Mouse (Mus musculus) neural tube, embryonic 10.5 days (tissue): ENCODE data around the gene Farp1.
"Not testable (repeated sequence)": the region's sequence is repeated elsewhere in the genome, so short reads cannot be mapped to it uniquely, and the experiment has no call there.

Experiments
- DNase-seq: peaks from one replicate; pipeline ENCODE4 v3.0.0-alpha.2; 2017; ENCODE audit warnings: low spot score; ENCODE audit errors: extremely low spot score

Gene Farp1

GRCm38 (mm10) chr14:121181798-121182197, 146.8 kb downstream of the Farp1 start:
- DNase-seq = no peak

GRCm38 (mm10) chr14:121182967-121183366, 148.0 kb downstream of the Farp1 start:
- DNase-seq = no peak

DNA sequence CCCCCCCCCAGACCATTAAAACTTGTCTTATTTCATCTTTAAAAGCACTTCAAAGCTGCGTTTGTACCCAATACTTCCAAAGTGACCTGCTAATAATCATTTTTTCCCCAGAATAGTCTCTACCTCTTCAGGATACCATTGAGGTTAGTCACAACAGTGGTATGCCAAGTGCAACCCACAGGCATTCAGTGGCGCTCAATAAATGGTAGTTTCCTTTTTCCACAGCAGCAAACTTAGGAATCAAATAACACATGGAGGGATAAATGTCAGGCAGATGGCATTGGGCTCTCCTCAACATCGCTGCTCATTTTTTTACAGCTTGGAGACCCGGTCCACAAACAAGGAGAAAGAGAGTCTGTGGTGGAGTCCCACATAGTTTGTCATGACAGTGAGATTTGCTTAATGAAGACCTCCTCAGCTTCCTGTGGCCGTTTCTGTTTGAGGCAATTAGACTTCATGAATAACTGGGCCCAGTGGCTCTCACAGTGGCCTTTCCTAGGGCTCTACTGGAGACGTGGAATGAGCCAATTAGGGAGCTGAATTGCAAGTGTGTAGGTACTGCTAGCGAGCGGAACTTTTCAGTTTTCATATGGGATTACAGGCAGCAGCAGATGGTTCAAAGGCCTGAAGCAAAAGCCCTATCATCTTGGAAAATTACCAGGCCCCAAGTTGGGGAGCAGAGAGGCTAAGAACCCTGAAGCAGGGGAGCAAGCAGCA, 148.6 kb downstream of the Farp1 start:
- DNase-seq = no peak

DNA sequence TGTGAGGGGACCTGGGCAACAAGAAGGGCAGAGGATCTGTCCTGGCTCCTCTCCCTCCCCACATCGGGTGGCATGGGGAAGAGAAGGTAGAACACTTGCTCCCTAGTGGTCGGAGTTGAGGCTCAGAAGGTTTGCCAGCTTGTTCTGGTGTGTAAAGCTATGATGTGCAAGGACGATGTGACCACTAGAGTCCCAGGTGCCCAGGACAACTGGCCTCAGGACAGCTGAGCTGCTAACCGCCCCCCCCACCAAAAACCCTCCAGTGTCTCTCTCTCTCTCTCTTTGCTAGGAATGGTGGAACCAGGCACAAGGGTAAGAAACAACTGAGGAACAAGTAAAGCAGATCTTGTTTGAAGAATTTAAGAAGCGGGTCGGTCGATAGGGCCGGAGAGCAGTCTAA, 149.4 kb downstream of the Farp1 start:
- no peak for DNase-seq

DNA sequence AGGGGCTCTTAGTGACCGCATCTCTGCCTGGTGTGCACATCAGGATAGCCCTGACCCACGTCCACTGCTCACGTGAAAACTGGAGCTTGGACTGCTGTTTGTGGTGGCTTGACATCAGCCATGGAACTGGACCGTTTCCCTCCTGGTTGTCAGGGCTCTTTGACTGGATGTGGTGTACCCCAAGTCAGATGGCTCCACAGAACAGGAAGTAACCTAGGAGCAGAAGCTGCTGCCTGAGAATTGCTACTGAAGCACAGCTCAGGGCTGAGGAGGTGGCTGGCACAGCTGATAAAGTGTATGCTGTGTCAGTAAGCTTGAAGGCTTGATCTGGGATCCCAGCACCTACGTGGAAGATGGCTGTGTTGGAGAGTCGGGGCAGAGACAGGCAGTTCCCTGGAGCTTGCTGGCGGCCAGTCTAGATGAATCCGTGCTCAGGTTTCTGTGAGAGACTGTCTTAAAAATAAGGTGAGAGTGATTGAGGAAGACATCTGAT, 151.4 kb downstream of the Farp1 start:
- DNase-seq = no peak

DNA sequence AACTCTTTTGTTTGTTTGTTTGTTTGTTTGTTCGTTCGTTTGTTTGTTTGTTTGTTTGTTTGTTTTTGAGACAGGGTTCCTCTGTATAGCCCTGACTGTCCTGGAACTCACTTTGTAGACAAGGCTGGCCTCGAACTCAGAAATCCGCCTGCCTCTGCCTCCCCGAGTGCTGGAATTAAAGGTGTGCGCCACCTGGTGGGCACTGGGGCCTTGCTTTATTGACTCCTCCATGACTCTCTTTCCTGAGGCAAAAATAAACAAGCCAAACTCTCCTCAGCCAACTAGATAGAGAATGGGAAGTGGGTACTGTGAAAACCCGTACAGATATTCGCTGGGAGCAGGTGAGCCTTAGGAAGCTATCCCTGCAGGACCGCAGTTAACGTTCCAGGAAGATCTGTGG, 154.8 kb downstream of the Farp1 start:
- DNase-seq = not testable (repeated sequence)

DNA sequence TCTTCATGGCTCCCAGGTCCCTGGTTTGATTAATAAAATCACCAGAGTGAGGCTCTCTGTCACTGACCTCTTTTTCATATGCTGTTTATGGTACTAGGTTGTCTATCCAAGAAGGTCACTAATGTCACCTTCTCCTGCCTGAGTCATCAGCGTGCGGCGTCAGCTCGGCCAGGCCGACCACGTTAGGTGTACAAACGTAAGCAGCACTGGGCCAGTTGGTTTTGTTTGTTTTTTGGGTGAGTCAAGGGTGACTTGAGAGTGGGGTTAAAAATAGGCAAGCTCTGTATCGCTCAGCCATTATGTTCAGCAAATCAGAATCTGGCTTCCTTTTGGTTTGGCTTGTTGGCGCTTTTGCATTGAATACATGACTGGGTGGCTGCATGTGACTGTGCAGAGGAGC, 155.4 kb downstream of the Farp1 start:
- DNase-seq = no peak

DNA sequence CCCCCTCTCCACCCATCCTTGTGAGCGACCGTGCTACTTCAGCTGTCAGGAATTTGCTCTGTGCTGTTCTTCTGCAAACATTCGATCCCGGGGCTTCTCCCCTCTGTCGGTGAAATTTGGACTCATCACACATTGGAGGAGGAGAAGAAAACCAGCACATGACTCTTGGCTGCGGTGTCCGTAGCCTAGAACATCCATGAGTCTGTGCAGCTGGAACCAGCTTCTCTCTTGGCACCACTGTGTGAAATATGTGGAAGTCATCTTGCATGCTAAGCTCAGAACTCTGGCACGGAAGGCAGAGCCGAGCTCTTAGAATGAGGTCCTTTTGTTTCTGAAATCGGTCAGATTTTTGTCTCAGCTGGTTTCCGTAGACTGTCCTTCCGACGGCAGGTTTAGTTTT, 156.7 kb downstream of the Farp1 start:
- DNase-seq = no peak

DNA sequence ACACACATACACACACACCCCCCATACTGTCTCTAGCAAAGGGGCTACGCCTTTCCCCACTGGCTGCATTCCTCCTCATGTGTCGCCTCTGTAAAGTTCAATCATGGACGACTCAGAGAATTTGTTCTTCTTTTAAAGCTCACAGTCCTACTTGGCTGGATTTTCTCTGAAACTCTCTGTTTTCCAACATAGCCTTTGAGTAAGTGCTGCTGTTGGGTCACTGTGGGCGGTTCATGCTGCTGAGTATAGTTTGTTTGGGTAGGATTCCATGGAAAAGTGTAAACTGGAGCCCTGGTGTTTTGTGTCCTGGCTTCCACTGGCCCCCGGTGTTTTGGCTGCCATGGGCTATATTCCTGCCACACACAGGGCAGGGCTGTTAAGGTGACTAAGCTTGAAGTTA, 157.4 kb downstream of the Farp1 start:
- no peak for DNase-seq

DNA sequence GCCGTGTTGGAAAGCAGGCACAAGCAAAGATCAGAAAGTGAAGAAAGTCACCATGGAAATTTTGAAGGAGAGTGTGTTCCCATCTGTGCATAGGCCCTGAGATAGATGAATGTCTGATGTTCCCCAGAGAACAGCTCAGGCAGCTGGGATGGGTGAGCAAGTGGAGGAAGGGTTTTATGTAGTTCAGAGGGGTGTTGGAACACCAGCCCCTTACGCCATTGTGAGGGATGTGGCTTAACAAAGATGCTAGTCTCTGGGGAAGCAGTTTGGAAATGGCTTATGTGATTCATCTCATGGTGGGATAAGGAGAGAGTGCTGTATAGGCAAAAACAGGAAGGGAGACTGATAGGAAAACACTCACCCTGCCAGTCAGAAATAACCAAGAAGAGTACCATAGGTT, 159.0 kb downstream of the Farp1 start:
- DNase-seq = no peak

DNA sequence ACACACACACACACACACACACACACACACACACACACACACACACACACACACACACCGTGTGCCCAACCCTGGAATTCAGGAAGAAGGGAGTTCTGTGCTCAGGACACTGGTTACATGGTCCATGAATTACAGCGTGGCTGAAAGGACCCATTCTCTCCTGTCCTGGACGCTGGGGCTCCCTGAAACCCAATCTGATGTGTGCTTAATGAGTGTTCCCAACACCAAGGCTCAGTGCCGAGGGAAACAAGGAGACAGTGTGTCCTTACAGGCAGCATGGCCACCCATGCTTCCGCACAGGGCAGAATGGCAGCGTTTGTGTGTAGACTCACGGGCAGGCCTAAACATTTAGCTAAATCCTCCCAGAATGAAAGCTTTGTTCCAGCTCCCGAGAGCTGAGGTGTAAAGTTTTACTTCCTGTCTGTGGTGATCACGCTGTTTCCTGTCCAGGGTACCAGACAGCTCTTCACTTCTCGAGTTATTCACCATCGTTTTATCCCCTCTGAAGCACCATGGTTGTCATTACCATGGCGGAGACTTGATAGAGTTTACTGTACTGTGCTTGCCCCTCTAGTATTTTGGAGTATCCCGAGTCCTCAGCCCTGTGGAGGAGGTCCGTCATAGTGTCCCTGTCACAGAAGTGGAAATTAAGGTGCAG, 164.0 kb downstream of the Farp1 start:
- peak; percentile 34 for DNase-seq

DNA sequence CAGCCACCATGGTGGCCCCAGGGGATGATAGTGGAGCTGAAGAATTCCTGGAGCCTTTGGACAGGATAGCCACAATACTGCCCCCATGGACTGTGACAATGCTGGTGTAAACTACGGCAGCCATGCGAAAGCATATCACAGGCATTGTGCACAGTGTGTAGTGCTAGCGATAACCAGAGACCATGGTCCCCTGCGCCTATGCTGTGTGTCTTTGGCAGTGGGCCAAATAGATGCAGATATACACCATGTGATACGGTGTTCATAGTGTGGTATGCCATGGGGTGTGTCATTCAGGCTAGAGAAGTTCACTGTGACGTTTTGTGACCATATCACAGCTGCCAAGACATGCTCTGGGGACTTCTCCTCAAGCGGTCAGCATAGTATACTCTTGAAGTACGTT, 164.8 kb downstream of the Farp1 start:
- no peak for DNase-seq

GRCm38 (mm10) chr14:121200353-121200752, 165.4 kb downstream of the Farp1 start:
- DNase-seq = no peak

GRCm38 (mm10) chr14:121201178-121201577, 166.2 kb downstream of the Farp1 start:
- DNase-seq = no peak

GRCm38 (mm10) chr14:121205459-121205858, 170.5 kb downstream of the Farp1 start:
- DNase-seq = no peak

DNA sequence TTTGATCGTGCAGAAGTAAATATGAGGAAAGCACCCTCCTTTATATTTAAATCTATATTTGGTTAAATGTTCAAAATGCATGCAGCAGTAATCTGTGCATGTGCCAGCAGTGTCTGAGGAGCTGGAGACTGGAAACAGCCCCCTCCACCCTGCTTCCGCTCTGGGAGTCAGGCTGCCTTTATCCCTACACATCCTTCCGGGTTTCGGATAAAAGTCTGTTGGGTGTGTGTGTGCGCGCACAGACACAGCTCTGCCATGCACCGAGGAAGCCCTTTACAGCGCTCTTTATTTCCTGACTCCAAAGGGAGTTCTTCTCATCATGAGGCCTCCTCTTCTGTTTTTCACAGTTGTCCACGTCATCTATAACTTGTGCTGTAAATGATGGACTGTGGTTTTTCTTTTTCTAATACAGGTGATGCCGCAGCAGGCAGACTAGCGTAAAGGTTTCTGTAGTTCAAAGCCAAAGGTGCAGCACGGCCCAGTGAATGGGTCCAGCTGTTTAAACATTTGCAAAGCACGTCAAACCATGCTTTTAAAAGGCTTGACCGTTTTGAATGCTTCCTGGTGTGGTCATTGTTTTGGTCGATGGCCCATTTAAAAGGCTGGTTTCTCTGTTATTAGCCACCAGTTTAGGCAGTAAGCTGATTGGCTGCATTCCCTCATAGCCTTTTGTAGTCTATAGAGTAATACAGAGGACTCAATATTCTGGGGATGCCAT, 172.6 kb downstream of the Farp1 start:
- DNase-seq = no peak

DNA sequence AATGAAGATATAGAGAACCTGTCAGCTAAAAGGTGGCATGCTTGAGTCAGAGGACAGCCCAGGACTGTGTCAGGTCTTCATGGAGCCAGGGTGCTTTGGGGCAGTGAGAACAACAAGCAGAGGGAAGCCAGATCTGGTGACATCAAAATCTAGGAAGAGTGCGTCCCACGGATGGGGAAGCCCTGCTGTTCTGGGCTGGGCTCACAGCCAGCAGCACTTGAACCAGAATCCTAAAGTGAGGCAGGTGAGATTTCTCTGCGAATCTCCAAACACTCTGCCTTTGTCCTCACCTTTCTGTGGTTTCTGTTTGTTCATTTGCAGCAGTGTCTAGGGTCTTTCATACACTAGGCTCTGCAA, 173.1 kb downstream of the Farp1 start:
- DNase-seq = no peak

- no peak for DNase-seq
These were observed 175.3 kb downstream of the Farp1 start for GRCm38 (mm10) chr14:121210318-121210717.

DNA sequence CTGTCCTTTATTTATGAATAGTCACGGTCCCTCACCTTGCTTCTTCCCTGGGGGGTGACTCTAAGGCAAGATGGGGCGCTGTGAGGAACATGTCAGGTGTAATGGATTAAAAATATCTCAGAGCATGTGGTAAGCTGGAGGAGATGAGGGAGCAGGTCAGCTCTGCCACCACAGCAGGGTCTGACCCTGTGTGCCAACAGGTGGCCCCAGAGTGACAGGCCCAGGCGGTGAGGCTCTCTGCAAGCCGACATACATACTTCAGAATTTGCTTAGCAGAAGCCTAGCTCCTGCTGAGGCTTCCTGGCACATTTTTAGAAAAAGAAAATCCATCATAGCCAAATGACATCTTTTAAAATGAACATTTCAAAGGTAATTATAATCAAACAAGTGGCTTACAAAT, 178.7 kb downstream of the Farp1 start:
- no peak for DNase-seq

- no peak for DNase-seq
These were observed 179.7 kb downstream of the Farp1 start for GRCm38 (mm10) chr14:121214636-121215257.

- no peak for DNase-seq
These were observed 180.8 kb downstream of the Farp1 start for GRCm38 (mm10) chr14:121215817-121216216.

- no peak for DNase-seq
These were observed 181.7 kb downstream of the Farp1 start for GRCm38 (mm10) chr14:121216672-121217071.
